Mouse (Mus musculus): ENCODE results near the gene Sumo1.

- TF ChIP-seq CTCF (IDR thresholded peaks at IDR 0.05; ENCODE audit: borderline replicate concordance, insufficient read depth, low read length) (no peak), POLR2A (IDR thresholded peaks at IDR 0.05; ENCODE audit: low read depth, low read length) (no peak)
Observed at GRCm38 (mm10) chr1:59698207-59698606, 27.6 kb upstream of the Sumo1 start.

All from embryonic fibroblast, embryonic 13.5 days (primary cell).